Mouse (Mus musculus): ENCODE results near the gene Smndc1. TPM values are rescaled to one million over a fixed set of nuclear protein-coding genes. Genes with fewer than 3 reads are reported as not detected.

The Smndc1 gene
- polyA plus RNA-seq, 1 experiment = 23.8 TPM

GRCm38 (mm10) chr19:53375816-53376215 lies 14.6 kb downstream of the Smndc1 start:
- Histone ChIP-seq H3K27ac (replicated peaks; ENCODE audit: low read depth, low read length) (no peak overlapping the region), H3K4me1 (ENCODE audit: control insufficient read depth, insufficient read depth, insufficient read length, low read length) (no peaks in the 10 kb centered on the region)

GRCm38 (mm10) chr19:53375299-53375698 lies 15.1 kb downstream of the Smndc1 start:
- Histone ChIP-seq H3K4me3 (ENCODE audit: insufficient read depth, low read depth, low read length) (no peak overlapping the region), H3K4me1 (ENCODE audit: control insufficient read depth, insufficient read depth, insufficient read length, low read length) (no peaks in the 10 kb centered on the region), H3K27ac (replicated peaks; ENCODE audit: low read depth, low read length) (no peak overlapping the region)

More at GRCm38 (mm10) chr19:53375816-53376215, 14.6 kb downstream of the Smndc1 start:
- no peak overlapping the region for H3K4me3 ChIP-seq (ENCODE audit: insufficient read depth, low read depth, low read length)

- no peaks in the 10 kb centered on the region for H3K4me1 ChIP-seq (ENCODE audit: control insufficient read depth, insufficient read depth, insufficient read length, low read length)
These were observed 16.8 kb downstream of the Smndc1 start for GRCm38 (mm10) chr19:53373570-53373969.

GRCm38 (mm10) chr19:53371666-53372065 lies 18.7 kb downstream of the Smndc1 start, which contains the start of gene Gm10197:
Gm10197 (minus strand) TSS chr19:53371766.
- H3K4me3 ChIP-seq (ENCODE audit: insufficient read depth, low read depth, low read length) = no peak within 1 kb of the TSS
- H3K4me1 ChIP-seq (ENCODE audit: control insufficient read depth, insufficient read depth, insufficient read length, low read length) = no peaks in the 10 kb centered on the region
- H3K27ac ChIP-seq (replicated peaks; ENCODE audit: low read depth, low read length) = no peak within 1 kb of the TSS

More at GRCm38 (mm10) chr19:53373570-53373969, 16.8 kb downstream of the Smndc1 start:
- H3K27ac ChIP-seq (replicated peaks; ENCODE audit: low read depth, low read length) = no peak overlapping the region
- no peak overlapping the region for H3K4me3 ChIP-seq (ENCODE audit: insufficient read depth, low read depth, low read length)

- Histone ChIP-seq H3K4me1 (ENCODE audit: control insufficient read depth, insufficient read depth, insufficient read length, low read length) (no peaks in the 10 kb centered on the region; the same call in 1 of the 2 replicates), H3K27ac (replicated peaks; ENCODE audit: low read depth, low read length) (no peak overlapping the region), H3K4me3 (ENCODE audit: insufficient read depth, low read depth, low read length) (no peak overlapping the region)
These were observed 20.1 kb downstream of the Smndc1 start for GRCm38 (mm10) chr19:53370233-53370632.

GRCm38 (mm10) chr19:53369469-53370043 lies 20.8 kb downstream of the Smndc1 start:
- Histone ChIP-seq H3K27ac (replicated peaks; ENCODE audit: low read depth, low read length) (no peak overlapping the region), H3K4me3 (ENCODE audit: insufficient read depth, low read depth, low read length) (no peak overlapping the region), H3K4me1 (ENCODE audit: control insufficient read depth, insufficient read depth, insufficient read length, low read length) (no peaks in the 10 kb centered on the region; the same call in 1 of the 2 replicates)

- no peak overlapping the region for H3K4me3 ChIP-seq (ENCODE audit: insufficient read depth, low read depth, low read length)
- H3K4me1 ChIP-seq (ENCODE audit: control insufficient read depth, insufficient read depth, insufficient read length, low read length) = no peaks in the 10 kb centered on the region; the same call in 1 of the 2 replicates
These were observed 23.5 kb downstream of the Smndc1 start for GRCm38 (mm10) chr19:53366881-53367280.

GRCm38 (mm10) chr19:53366057-53366775 lies 24.2 kb downstream of the Smndc1 start:
- H3K27ac ChIP-seq (replicated peaks; ENCODE audit: low read depth, low read length) = no peak overlapping the region
- H3K4me3 ChIP-seq (ENCODE audit: insufficient read depth, low read depth, low read length) = no peak overlapping the region
- no peaks in the 10 kb centered on the region; the same call in 1 of the 2 replicates for H3K4me1 ChIP-seq (ENCODE audit: control insufficient read depth, insufficient read depth, insufficient read length, low read length)

More at GRCm38 (mm10) chr19:53366881-53367280, 23.5 kb downstream of the Smndc1 start:
- no peak overlapping the region for H3K27ac ChIP-seq (replicated peaks; ENCODE audit: low read depth, low read length)

- Histone ChIP-seq H3K4me3 (ENCODE audit: insufficient read depth, low read depth, low read length) (no peak overlapping the region), H3K27ac (replicated peaks; ENCODE audit: low read depth, low read length) (no peak overlapping the region), H3K4me1 (ENCODE audit: control insufficient read depth, insufficient read depth, insufficient read length, low read length) (no peaks in the 10 kb centered on the region; the same call in 1 of the 2 replicates)
These were observed 25.4 kb downstream of the Smndc1 start for GRCm38 (mm10) chr19:53364963-53365362.

- no peak overlapping the region for H3K27ac ChIP-seq (replicated peaks; ENCODE audit: low read depth, low read length)
- H3K4me3 ChIP-seq (ENCODE audit: insufficient read depth, low read depth, low read length) = no peak overlapping the region
- H3K4me1 ChIP-seq (ENCODE audit: control insufficient read depth, insufficient read depth, insufficient read length, low read length) = no peaks in the 10 kb centered on the region; the same call in 1 of the 2 replicates
These were observed 25.8 kb downstream of the Smndc1 start for GRCm38 (mm10) chr19:53364551-53364950.

- Histone ChIP-seq H3K27ac (replicated peaks; ENCODE audit: low read depth, low read length) (no peak overlapping the region), H3K4me1 (ENCODE audit: control insufficient read depth, insufficient read depth, insufficient read length, low read length) (no peaks in the 10 kb centered on the region; the same call in 1 of the 2 replicates), H3K4me3 (ENCODE audit: insufficient read depth, low read depth, low read length) (no peak overlapping the region)
These were observed 27.4 kb downstream of the Smndc1 start for GRCm38 (mm10) chr19:53362967-53363366.

GRCm38 (mm10) chr19:53360265-53360958 lies 30.0 kb downstream of the Smndc1 start:
- no peaks in the 10 kb centered on the region for H3K4me1 ChIP-seq (ENCODE audit: control insufficient read depth, insufficient read depth, insufficient read length, low read length)
- H3K27ac ChIP-seq (replicated peaks; ENCODE audit: low read depth, low read length) = no peak overlapping the region
- H3K4me3 ChIP-seq (ENCODE audit: insufficient read depth, low read depth, low read length) = peak overlapping the region; percentile 16

GRCm38 (mm10) chr19:53359160-53360033 lies 31.0 kb downstream of the Smndc1 start:
- Histone ChIP-seq H3K27ac (replicated peaks; ENCODE audit: low read depth, low read length) (no peak overlapping the region), H3K4me3 (ENCODE audit: insufficient read depth, low read depth, low read length) (peak overlapping the region; percentile 49)

GRCm38 (mm10) chr19:53355065-53355464 lies 35.3 kb downstream of the Smndc1 start:
- H3K4me1 ChIP-seq (ENCODE audit: control insufficient read depth, insufficient read depth, insufficient read length, low read length) = no peaks in the 10 kb centered on the region
- no peak overlapping the region for H3K27ac ChIP-seq (replicated peaks; ENCODE audit: low read depth, low read length)
- H3K4me3 ChIP-seq (ENCODE audit: insufficient read depth, low read depth, low read length) = no peak overlapping the region

More at GRCm38 (mm10) chr19:53359160-53360033, 31.0 kb downstream of the Smndc1 start:
- H3K4me1 ChIP-seq (ENCODE audit: control insufficient read depth, insufficient read depth, insufficient read length, low read length) = no peaks in the 10 kb centered on the region
